Mouse (Mus musculus) stomach, embryonic 16.5 days (tissue): ENCODE results near the gene Myl12a. TPM values are rescaled to one million over a fixed set of nuclear protein-coding genes. Genes with fewer than 3 reads are reported as not detected.

ENCODE experiments used
- ATAC-seq: fragments of 200-750 bp; cut with Nextera tagmentation; 2 replicates; pipeline ENCODE4 v1.8.0; 2017; ENCODE audit warnings: moderate number of reproducible peaks, moderate TSS enrichment; ENCODE audit not compliant: insufficient read depth, low FRiP score
- H3K27ac ChIP-seq: fragments of 300-500 bp; sonication (generic); 2 replicates; pipeline ENCODE4 v1.5.1; 2014; ENCODE audit warnings: low read length
- H3K27me3 ChIP-seq: fragments of 300-500 bp; sonication (generic); 2 replicates; pipeline ENCODE4 v1.6.1; 2014; ENCODE audit warnings: low read length, control low read depth, mixed read lengths; ENCODE audit not compliant: control insufficient read depth, insufficient read depth
- H3K36me3 ChIP-seq: fragments of 300-500 bp; sonication (generic); 2 replicates; pipeline ENCODE4 v1.6.1; 2014; ENCODE audit warnings: low read length; ENCODE audit not compliant: control insufficient read depth, insufficient read depth
- H3K4me1 ChIP-seq: fragments of 300-500 bp; sonication (generic); 2 replicates; pipeline ENCODE4 v1.6.1; 2014; ENCODE audit warnings: low read length, control low read depth, mixed read lengths; ENCODE audit not compliant: control insufficient read depth, insufficient read depth
- H3K4me2 ChIP-seq: fragments of 300-500 bp; sonication (generic); 2 replicates; pipeline ENCODE4 v1.6.1; 2014; ENCODE audit warnings: low read depth, low read length, mixed read lengths
- H3K4me3 ChIP-seq: fragments of 300-500 bp; sonication (generic); replicated peaks from 2 replicates; pipeline ENCODE4 v1.5.1; 2014; ENCODE audit warnings: mild to moderate bottlenecking, low read length
- H3K9ac ChIP-seq: fragments of 300-500 bp; sonication (generic); 2 replicates; pipeline ENCODE4 v1.6.1; 2014; ENCODE audit warnings: low read length
- H3K9me3 ChIP-seq: fragments of 300-500 bp; sonication (generic); replicated peaks from 2 replicates; pipeline ENCODE4 v1.6.1; 2016; ENCODE audit warnings: low read length, control low read depth; ENCODE audit not compliant: control insufficient read depth
- WGBS: fragments of 180-500 bp; shearing (Covaris S2); extraction: QIAGEN DNeasy Blood & Tissue Kit; methylation state at CpG from one replicate; pipeline ENCODE4 v1.1.7; 2014; 5-methylcytosine and 5-hydroxymethylcytosine counted together
- polyA plus RNA-seq: library from polyadenylated mRNA; unstranded; fragments of >200 nt; fragmentation: Nextera tagmentation; extraction: Ambion mirVana; gene quantifications from 2 replicates; pipeline ENCODE4 v1.2.1, GENCODE M21; 2015

Myl12a gene
- polyA plus RNA-seq, 1 experiment from 2014 or later: 584 TPM

- Histone ChIP-seq H3K9ac (no peak overlapping the region), H3K4me2 (no peak overlapping the region), H3K27ac (no peak overlapping the region), H3K4me1 (peaks cover 22% of the 10 kb centered on the region), H3K9me3 (no peaks in the 10 kb centered on the region), H3K27me3 (no peaks in the 10 kb centered on the region), H3K36me3 (no peaks in the 10 kb centered on the region), H3K4me3 (no peak overlapping the region)
- WGBS: 93% methylated on average over 10 of the region's 10 CpGs
- ATAC-seq: no peak
Observed at GRCm38 (mm10) chr17:71004186-71004960, 1.7 kb upstream of the Myl12a start.

- no peaks in the 10 kb centered on the region for H3K27me3 ChIP-seq
- 71% methylated on average over 2 of the region's 2 CpGs for WGBS
- peaks cover 23% of the 10 kb centered on the region for H3K4me1 ChIP-seq
- no peaks in the 10 kb centered on the region for H3K36me3 ChIP-seq
- H3K4me2 ChIP-seq: no peak overlapping the region
- peak overlapping the region; percentile 97 for H3K9ac ChIP-seq
- H3K9me3 ChIP-seq: no peaks in the 10 kb centered on the region
- no peak for ATAC-seq
- H3K4me3 ChIP-seq: no peak overlapping the region
- H3K27ac ChIP-seq: peak overlapping the region; percentile 95
Observed at GRCm38 (mm10) chr17:71003721-71004120, 1.0 kb upstream of the Myl12a start.

DNA sequence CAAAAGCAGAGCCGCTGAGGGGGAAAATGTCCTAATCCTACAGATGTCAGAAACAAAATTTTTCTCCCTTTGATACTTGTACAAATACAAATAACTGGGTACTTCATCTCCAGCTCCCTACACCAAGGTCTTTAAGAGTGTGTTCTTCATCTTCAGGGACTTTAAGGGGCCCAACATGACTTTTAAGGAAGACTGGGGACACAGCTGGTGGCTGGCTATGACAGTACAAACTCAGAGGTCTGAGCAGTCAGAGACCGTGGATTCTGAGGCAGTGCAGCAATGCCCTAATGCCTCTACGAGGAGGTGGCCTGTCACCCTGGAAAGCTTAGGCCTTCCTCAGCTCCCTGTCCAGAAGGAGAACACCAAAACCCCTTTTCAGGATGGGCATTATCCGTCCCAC lies 434 bp upstream of the Myl12a start:
- peak overlapping the region; percentile 71 for H3K4me2 ChIP-seq
- no peak for ATAC-seq
- peaks cover 27% of the 10 kb centered on the region for H3K4me1 ChIP-seq
- peak overlapping the region; percentile 95 for H3K27ac ChIP-seq
- H3K4me3 ChIP-seq: peak overlapping the region; percentile 91
- 38% methylated on average over 4 of the region's 4 CpGs for WGBS
- no peaks in the 10 kb centered on the region for H3K36me3 ChIP-seq
- no peaks in the 10 kb centered on the region for H3K27me3 ChIP-seq
- H3K9me3 ChIP-seq: no peaks in the 10 kb centered on the region
- peak overlapping the region; percentile 97 for H3K9ac ChIP-seq

GRCm38 (mm10) chr17:71002081-71002743 lies 466 bp downstream of the Myl12a start, which contains the start of gene Myom1:
Gene Myom1, plus strand, starts transcription at chr17:71002633.
- Histone ChIP-seq H3K27ac (peak within 1 kb of the TSS; percentile 100), H3K9ac (peak within 1 kb of the TSS; percentile 97)
- WGBS: under 1% methylated on average over 65 of the region's 65 CpGs

GRCm38 (mm10) chr17:71001699-71002080 lies 988 bp downstream of the Myl12a start:
- H3K4me2 ChIP-seq: peak overlapping the region; percentile 65
- H3K4me3 ChIP-seq: peak overlapping the region; percentile 91
- peaks cover 31% of the 10 kb centered on the region for H3K4me1 ChIP-seq
- under 1% methylated on average over 43 of the region's 43 CpGs for WGBS
- no peaks in the 10 kb centered on the region for H3K9me3 ChIP-seq
- H3K27me3 ChIP-seq: no peaks in the 10 kb centered on the region
- ATAC-seq: peak; percentile 65
- peak overlapping the region; percentile 100 for H3K27ac ChIP-seq
- H3K9ac ChIP-seq: peak overlapping the region; percentile 97
- H3K36me3 ChIP-seq: no peaks in the 10 kb centered on the region

More at GRCm38 (mm10) chr17:71002081-71002743, 466 bp downstream of the Myl12a start, which contains the start of gene Myom1:
- H3K9me3 ChIP-seq: no peaks in the 10 kb centered on the region
- ATAC-seq: peak; percentile 95
- peaks cover 31% of the 10 kb centered on the region for H3K4me1 ChIP-seq
- peak within 1 kb of the TSS; percentile 71 for H3K4me2 ChIP-seq
- H3K4me3 ChIP-seq: peak within 1 kb of the TSS; percentile 91
- no peaks in the 10 kb centered on the region for H3K27me3 ChIP-seq
- H3K36me3 ChIP-seq: no peaks in the 10 kb centered on the region

GRCm38 (mm10) chr17:71001067-71001466 lies 1.6 kb downstream of the Myl12a start:
- no peak for ATAC-seq
- Histone ChIP-seq H3K36me3 (no peaks in the 10 kb centered on the region), H3K27ac (peak overlapping the region; percentile 100; the same call in 1 of the 2 replicates), H3K4me2 (peak overlapping the region; percentile 65), H3K4me3 (peak overlapping the region; percentile 91), H3K9ac (peak overlapping the region; percentile 97), H3K4me1 (peaks cover 31% of the 10 kb centered on the region), H3K27me3 (no peaks in the 10 kb centered on the region), H3K9me3 (no peaks in the 10 kb centered on the region)
- 5% methylated on average over 6 of the region's 6 CpGs for WGBS

DNA sequence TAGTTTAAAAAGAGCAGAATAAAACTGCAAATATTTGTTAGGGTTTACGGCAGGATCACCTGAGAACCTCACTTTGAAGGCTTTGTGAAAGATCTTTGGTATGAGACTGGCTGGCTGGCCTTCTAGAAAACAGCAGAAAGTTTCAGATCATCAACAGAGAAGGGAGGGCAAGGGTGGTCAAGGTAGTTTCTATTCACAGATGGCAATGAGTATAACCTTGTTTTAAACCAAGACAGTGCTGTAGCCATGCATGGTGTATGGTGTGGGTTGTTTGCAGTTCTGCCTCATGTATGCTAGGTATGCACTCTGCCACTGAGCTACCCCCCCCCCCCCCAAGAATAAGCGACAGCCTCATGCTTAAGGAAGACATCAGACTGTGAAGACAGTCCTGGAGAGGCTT lies 2.4 kb downstream of the Myl12a start:
- peaks cover 31% of the 10 kb centered on the region for H3K4me1 ChIP-seq
- H3K36me3 ChIP-seq: peaks cover 4% of the 10 kb centered on the region; the same call in 1 of the 2 replicates
- H3K4me2 ChIP-seq: peak overlapping the region; percentile 65
- H3K27me3 ChIP-seq: no peaks in the 10 kb centered on the region
- WGBS: 27% methylated on average over 2 of the region's 2 CpGs
- no peak overlapping the region for H3K27ac ChIP-seq
- ATAC-seq: no peak
- peak overlapping the region; percentile 25 for H3K4me3 ChIP-seq
- H3K9me3 ChIP-seq: no peaks in the 10 kb centered on the region
- peak overlapping the region; percentile 43 for H3K9ac ChIP-seq

- Histone ChIP-seq H3K36me3 (peaks cover 4% of the 10 kb centered on the region; the same call in 1 of the 2 replicates), H3K27ac (no peak overlapping the region), H3K4me3 (no peak overlapping the region), H3K9me3 (no peaks in the 10 kb centered on the region), H3K4me2 (no peak overlapping the region), H3K9ac (no peak overlapping the region), H3K27me3 (no peaks in the 10 kb centered on the region), H3K4me1 (peaks cover 37% of the 10 kb centered on the region)
- no peak for ATAC-seq
- 47% methylated on average over 5 of the region's 5 CpGs for WGBS
Observed at GRCm38 (mm10) chr17:70999187-70999586, 3.5 kb downstream of the Myl12a start.

- Histone ChIP-seq H3K4me2 (no peak overlapping the region), H3K27me3 (no peaks in the 10 kb centered on the region), H3K27ac (no peak overlapping the region), H3K9ac (no peak overlapping the region), H3K9me3 (no peaks in the 10 kb centered on the region), H3K4me1 (peaks cover 37% of the 10 kb centered on the region), H3K36me3 (peaks cover 4% of the 10 kb centered on the region; the same call in 1 of the 2 replicates), H3K4me3 (no peak overlapping the region)
- ATAC-seq: no peak
- 75% methylated on average over 9 of the region's 9 CpGs for WGBS
Observed at GRCm38 (mm10) chr17:70998400-70998975, 4.2 kb downstream of the Myl12a start.
